Mouse (Mus musculus): Measurements from ENCODE around the gene Adamts12. TPM values are rescaled to one million over a fixed set of nuclear protein-coding genes. Genes with fewer than 3 reads are reported as not detected.

Gene Adamts12
- 0.21 and 0.85 TPM in 2 replicates for total RNA-seq (2012; rRNA removed)

DNA sequence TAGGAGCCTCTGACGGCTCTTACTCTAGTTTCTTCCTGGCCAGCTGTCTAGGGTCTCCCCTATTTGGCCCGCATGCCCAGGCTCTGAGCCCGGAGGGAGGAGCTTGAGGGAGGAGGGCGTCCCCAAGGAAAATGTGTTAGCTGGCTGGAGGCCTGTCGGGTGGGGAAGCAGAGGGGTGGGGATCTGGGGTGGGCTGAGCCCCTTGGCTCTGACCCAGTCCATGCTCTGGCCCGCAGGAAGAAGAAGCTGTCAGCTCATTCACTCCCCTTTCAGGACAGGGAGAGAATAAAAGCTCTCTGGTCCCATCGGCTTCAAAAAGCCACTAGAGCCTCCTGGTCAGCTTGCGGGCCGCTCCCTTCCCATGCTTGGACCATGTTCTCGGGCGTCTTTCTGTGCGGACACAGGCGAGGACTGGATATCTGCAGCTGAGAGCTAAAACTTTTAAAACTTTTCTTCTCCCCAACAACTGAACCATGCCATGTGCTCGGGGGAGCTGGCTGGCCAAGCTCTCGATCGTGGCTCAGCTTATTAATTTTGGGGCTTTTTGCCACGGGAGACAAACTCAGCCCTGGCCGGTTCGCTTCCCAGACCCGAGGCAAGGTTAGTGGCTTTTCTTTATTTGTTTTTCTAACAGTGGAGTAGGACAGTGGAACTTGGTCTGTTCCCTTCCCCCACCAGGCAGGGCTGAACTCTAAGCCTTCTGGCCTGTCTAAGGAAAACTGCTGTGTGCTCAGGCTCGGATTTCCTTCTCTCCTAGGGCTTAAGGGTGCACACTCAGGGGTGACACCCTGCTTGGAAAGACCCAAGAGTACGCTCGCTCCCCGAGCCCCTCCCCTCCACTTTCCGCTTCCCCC lies at the start of gene Adamts12:
TSS of gene Adamts12 (plus strand) at position 233 of the 854 bp plus-strand sequence.
- Histone ChIP-seq H3K4me1 (ENCODE audit: control insufficient read depth in 2 of 2, insufficient read depth in 2 of 2, low read length in 2 of 2, poor library complexity in 1 of 2) (peaks cover 0 to 5% of the 10 kb centered on the region in 2 experiments; a peak in 1 of 4 replicates), H3K36me3 (ENCODE audit: control insufficient read depth, insufficient read depth, low read length, poor library complexity, severe bottlenecking) (no peaks in the 10 kb centered on the region), H3K27ac (ENCODE audit: insufficient read depth, low read depth, low read length, poor library complexity, severe bottlenecking) (no peak within 1 kb of the TSS), H3K9ac (ENCODE audit: insufficient read depth, low read depth, low read length, poor library complexity, severe bottlenecking) (no peak within 1 kb of the TSS), H3K9me3 (ENCODE audit: control insufficient read depth, insufficient read depth, low read depth, low read length) (no peaks in the 10 kb centered on the region), H3K4me3 (ENCODE audit: insufficient read depth in 1 of 2, low read depth in 1 of 2, low read length in 2 of 2, poor library complexity in 1 of 2, severe bottlenecking in 1 of 2) (no peak within 1 kb of the TSS; a peak in 1 of 4 replicates)
- in situ Hi-C loops (cut with MboI; ENCODE audit: low sequenced_read_pairs in 2 of 2, unreplicated experiment in 2 of 2): no loop called here
- DNase-seq (ENCODE audit: low read depth, low spot score): no peak
- TF ChIP-seq ZNF384 (IDR thresholded peaks at IDR 0.05; ENCODE audit: low read depth, low read length): no peak
- no peak for TF ChIP-seq HCFC1 (IDR thresholded peaks at IDR 0.05; ENCODE audit: borderline replicate concordance, insufficient read depth, low read length)
- no peak for TF ChIP-seq ZC3H11A (IDR thresholded peaks at IDR 0.05; ENCODE audit: borderline replicate concordance, low read depth, low read length)
- no peak for TF ChIP-seq CHD2 (IDR thresholded peaks at IDR 0.05; ENCODE audit: low read depth, low read length)
- no peak for TF ChIP-seq MAFK (IDR thresholded peaks at IDR 0.05; ENCODE audit: insufficient read depth, low read depth, low read length)

DNA sequence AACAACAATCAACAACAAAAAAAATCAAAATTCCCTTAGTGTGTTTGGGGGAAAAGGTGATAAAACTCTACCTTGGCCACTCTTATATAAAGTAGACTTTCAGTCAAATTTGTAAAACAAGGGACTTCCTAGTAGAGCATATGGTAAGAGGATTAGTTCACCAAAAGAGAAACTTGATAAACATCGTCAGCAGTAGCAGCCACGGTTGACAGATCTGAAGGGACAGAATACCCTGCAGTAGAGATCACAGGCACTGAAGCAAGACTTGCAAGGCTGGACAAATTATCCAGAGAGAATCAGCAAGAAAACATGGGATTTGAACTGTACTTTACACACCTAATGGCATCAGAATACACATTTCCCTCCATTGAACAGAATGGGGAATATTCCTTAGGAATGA lies 49.7 kb upstream of the Adamts12 start:
- Histone ChIP-seq H3K9ac (ENCODE audit: insufficient read depth, low read depth, low read length, poor library complexity, severe bottlenecking) (no peak overlapping the region), H3K36me3 (ENCODE audit: control insufficient read depth, insufficient read depth, low read length, poor library complexity, severe bottlenecking) (no peaks in the 10 kb centered on the region), H3K4me1 (ENCODE audit: control insufficient read depth in 2 of 2, insufficient read depth in 2 of 2, low read length in 2 of 2, poor library complexity in 1 of 2) (no peaks in the 10 kb centered on the region), H3K27ac (ENCODE audit: insufficient read depth, low read depth, low read length, poor library complexity, severe bottlenecking) (no peak overlapping the region), H3K9me3 (ENCODE audit: control insufficient read depth, insufficient read depth, low read depth, low read length) (no peaks in the 10 kb centered on the region), H3K4me3 (ENCODE audit: insufficient read depth in 1 of 2, low read depth in 1 of 2, low read length in 2 of 2, poor library complexity in 1 of 2, severe bottlenecking in 1 of 2) (no peak overlapping the region)
- DNase-seq (ENCODE audit: low read depth, low spot score): no peak
- in situ Hi-C loops (cut with MboI; ENCODE audit: low sequenced_read_pairs in 2 of 2, unreplicated experiment in 2 of 2): no loop called here
- no peak for TF ChIP-seq CHD2 (IDR thresholded peaks at IDR 0.05; ENCODE audit: low read depth, low read length)
- TF ChIP-seq ZC3H11A (IDR thresholded peaks at IDR 0.05; ENCODE audit: borderline replicate concordance, low read depth, low read length): no peak
- TF ChIP-seq HCFC1 (IDR thresholded peaks at IDR 0.05; ENCODE audit: borderline replicate concordance, insufficient read depth, low read length): no peak
- TF ChIP-seq MAFK (IDR thresholded peaks at IDR 0.05; ENCODE audit: insufficient read depth, low read depth, low read length): no peak
- no peak for TF ChIP-seq ZNF384 (IDR thresholded peaks at IDR 0.05; ENCODE audit: low read depth, low read length)

DNA sequence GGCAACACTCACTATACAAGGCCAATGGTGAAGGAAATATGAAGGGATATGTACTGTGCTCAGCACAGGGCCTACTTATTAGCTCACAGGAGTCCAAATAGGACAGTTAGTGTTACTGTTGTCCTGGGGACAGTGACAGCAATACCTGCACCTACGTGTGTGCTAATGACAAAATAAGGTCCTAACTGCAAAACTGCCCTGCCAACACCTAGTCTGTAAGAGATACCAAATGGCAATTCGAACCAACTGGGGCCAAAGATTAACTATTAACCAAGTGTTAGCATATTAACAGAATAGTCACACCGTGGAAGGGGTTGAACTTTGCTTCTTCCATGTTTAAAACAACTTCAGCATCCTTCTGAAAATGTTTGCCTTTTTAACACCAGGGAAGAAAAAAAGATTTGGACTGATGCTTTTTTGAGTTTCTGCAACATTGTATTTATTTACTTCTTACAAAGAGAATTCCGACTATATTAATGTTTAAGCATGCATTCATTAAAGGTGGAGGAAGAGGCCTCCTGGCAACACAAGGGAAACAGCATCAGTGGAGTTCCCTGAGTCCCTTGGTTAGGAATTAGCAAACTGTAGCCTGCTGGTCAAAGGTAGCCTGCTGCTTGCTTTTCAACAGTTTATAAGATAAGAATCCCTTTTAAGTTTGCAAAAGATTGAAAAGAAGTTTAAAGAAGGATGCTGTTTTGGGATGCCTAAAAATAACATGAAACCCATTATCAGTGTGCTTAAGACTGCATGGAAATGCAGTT lies 37.6 kb upstream of the Adamts12 start:
- no peak for DNase-seq (ENCODE audit: low read depth, low spot score)
- in situ Hi-C loops (cut with MboI; ENCODE audit: low sequenced_read_pairs in 2 of 2, unreplicated experiment in 2 of 2): loop anchor here in 1 of 2 experiments (25.0 kb wide), 1 partner anchor 360 kb away; the partner anchor contains the start of gene Tars
- H3K27ac ChIP-seq (ENCODE audit: insufficient read depth, low read depth, low read length, poor library complexity, severe bottlenecking): no peak overlapping the region
- H3K4me1 ChIP-seq (ENCODE audit: control insufficient read depth in 2 of 2, insufficient read depth in 2 of 2, low read length in 2 of 2, poor library complexity in 1 of 2): no peaks in the 10 kb centered on the region
- H3K4me3 ChIP-seq (ENCODE audit: insufficient read depth in 1 of 2, low read depth in 1 of 2, low read length in 2 of 2, poor library complexity in 1 of 2, severe bottlenecking in 1 of 2): no peak overlapping the region
- no peak for TF ChIP-seq ZC3H11A (IDR thresholded peaks at IDR 0.05; ENCODE audit: borderline replicate concordance, low read depth, low read length)
- no peak for TF ChIP-seq CHD2 (IDR thresholded peaks at IDR 0.05; ENCODE audit: low read depth, low read length)
- no peak for TF ChIP-seq MAFK (IDR thresholded peaks at IDR 0.05; ENCODE audit: insufficient read depth, low read depth, low read length)
- TF ChIP-seq HCFC1 (IDR thresholded peaks at IDR 0.05; ENCODE audit: borderline replicate concordance, insufficient read depth, low read length): no peak
- TF ChIP-seq ZNF384 (IDR thresholded peaks at IDR 0.05; ENCODE audit: low read depth, low read length): no peak
- H3K9ac ChIP-seq (ENCODE audit: insufficient read depth, low read depth, low read length, poor library complexity, severe bottlenecking): no peak overlapping the region
- H3K36me3 ChIP-seq (ENCODE audit: control insufficient read depth, insufficient read depth, low read length, poor library complexity, severe bottlenecking): no peaks in the 10 kb centered on the region
- no peaks in the 10 kb centered on the region for H3K9me3 ChIP-seq (ENCODE audit: control insufficient read depth, insufficient read depth, low read depth, low read length)

DNA sequence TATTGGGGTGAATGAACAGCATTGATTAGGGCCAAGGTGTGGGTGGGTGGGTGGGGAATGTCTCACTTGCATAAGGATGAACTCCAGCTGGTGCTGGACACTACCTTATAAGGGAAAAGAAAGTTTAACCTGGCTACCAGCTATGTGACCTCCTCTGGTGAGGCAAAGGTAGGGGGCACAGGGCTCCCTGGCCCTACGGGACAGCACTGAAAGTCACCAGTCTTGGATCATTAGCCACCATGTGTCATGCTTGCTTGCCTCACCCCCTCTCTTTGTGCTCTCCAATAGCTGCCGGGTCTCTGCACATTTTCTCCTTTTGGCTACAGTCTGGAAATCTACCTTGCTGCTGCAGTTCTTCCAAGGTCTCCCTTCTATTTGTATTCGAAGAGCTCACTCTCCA lies 34.4 kb upstream of the Adamts12 start:
- Histone ChIP-seq H3K4me1 (ENCODE audit: control insufficient read depth in 2 of 2, insufficient read depth in 2 of 2, low read length in 2 of 2, poor library complexity in 1 of 2) (no peaks in the 10 kb centered on the region), H3K36me3 (ENCODE audit: control insufficient read depth, insufficient read depth, low read length, poor library complexity, severe bottlenecking) (no peaks in the 10 kb centered on the region), H3K9me3 (ENCODE audit: control insufficient read depth, insufficient read depth, low read depth, low read length) (no peaks in the 10 kb centered on the region), H3K9ac (ENCODE audit: insufficient read depth, low read depth, low read length, poor library complexity, severe bottlenecking) (no peak overlapping the region), H3K4me3 (ENCODE audit: insufficient read depth in 1 of 2, low read depth in 1 of 2, low read length in 2 of 2, poor library complexity in 1 of 2, severe bottlenecking in 1 of 2) (no peak overlapping the region), H3K27ac (ENCODE audit: insufficient read depth, low read depth, low read length, poor library complexity, severe bottlenecking) (no peak overlapping the region)
- no peak for DNase-seq (ENCODE audit: low read depth, low spot score)
- in situ Hi-C loops (cut with MboI; ENCODE audit: low sequenced_read_pairs in 2 of 2, unreplicated experiment in 2 of 2): loop anchor here (10.0 to 25.0 kb wide), 2 partner anchors 285 to 357 kb away; partner anchors contain the start of gene Tars (in 1 of the 2)
- no peak for TF ChIP-seq HCFC1 (IDR thresholded peaks at IDR 0.05; ENCODE audit: borderline replicate concordance, insufficient read depth, low read length)
- TF ChIP-seq MAFK (IDR thresholded peaks at IDR 0.05; ENCODE audit: insufficient read depth, low read depth, low read length): no peak
- TF ChIP-seq ZNF384 (IDR thresholded peaks at IDR 0.05; ENCODE audit: low read depth, low read length): no peak
- no peak for TF ChIP-seq CHD2 (IDR thresholded peaks at IDR 0.05; ENCODE audit: low read depth, low read length)
- TF ChIP-seq ZC3H11A (IDR thresholded peaks at IDR 0.05; ENCODE audit: borderline replicate concordance, low read depth, low read length): no peak
